Mouse (Mus musculus) intestine, embryonic 16.5 days (tissue): ENCODE data around the gene Pole. TPM values are rescaled to one million over a fixed set of nuclear protein-coding genes. Genes with fewer than 3 reads are reported as not detected.

Source experiments
- ATAC-seq: fragments of 200-750 bp; cut with Nextera tagmentation; 2 replicates; pipeline ENCODE4 v1.8.0; 2017; ENCODE audit warnings: moderate TSS enrichment, moderate library complexity
- H3K27ac ChIP-seq: fragments of 300-500 bp; sonication (generic); 2 replicates; pipeline ENCODE4 v1.5.1; 2014; ENCODE audit warnings: mild to moderate bottlenecking, low read length
- H3K27me3 ChIP-seq: fragments of 300-500 bp; sonication (generic); replicated peaks from 2 replicates; pipeline ENCODE4 v1.6.1; 2014; ENCODE audit warnings: low read length, control low read depth, mixed read lengths; ENCODE audit not compliant: control insufficient read depth, insufficient read depth
- H3K36me3 ChIP-seq: fragments of 300-500 bp; sonication (generic); 2 replicates; pipeline ENCODE4 v1.6.1; 2014; ENCODE audit warnings: low read length, control low read depth; ENCODE audit not compliant: control insufficient read depth, insufficient read depth
- H3K4me1 ChIP-seq: fragments of 300-500 bp; sonication (generic); 2 replicates; pipeline ENCODE4 v1.6.1; 2014; ENCODE audit warnings: low read length, control low read depth, mixed read lengths; ENCODE audit not compliant: control insufficient read depth, insufficient read depth
- H3K4me2 ChIP-seq: fragments of 300-500 bp; sonication (generic); 2 replicates; pipeline ENCODE4 v1.6.1; 2014; ENCODE audit warnings: low read depth, low read length, control low read depth
- H3K4me3 ChIP-seq: fragments of 300-500 bp; sonication (generic); 2 replicates; pipeline ENCODE4 v1.5.1; 2014; ENCODE audit warnings: mild to moderate bottlenecking, low read length
- H3K9ac ChIP-seq: fragments of 300-500 bp; sonication (generic); 2 replicates; pipeline ENCODE4 v1.6.1; 2014; ENCODE audit warnings: low read depth, low read length
- H3K9me3 ChIP-seq: fragments of 300-500 bp; sonication (generic); 2 replicates; pipeline ENCODE4 v1.6.1; 2016; ENCODE audit warnings: low read length, control low read depth; ENCODE audit not compliant: control insufficient read depth
- WGBS: fragments of 180-500 bp; shearing (Covaris S2); extraction: QIAGEN DNeasy Blood & Tissue Kit; methylation state at CpG from one replicate; pipeline ENCODE4 v1.1.7; 2014; 5-methylcytosine and 5-hydroxymethylcytosine counted together
- polyA plus RNA-seq: library from polyadenylated mRNA; unstranded; fragments of >200 nt; fragmentation: Nextera tagmentation; extraction: Ambion mirVana; gene quantifications from 2 replicates; pipeline ENCODE4 v1.2.1, GENCODE M21; 2015

Gene Pole
- polyA plus RNA-seq, 1 experiment from 2014 or later, result 15.7 TPM

GRCm38 (mm10) chr5:110281984-110282383 lies 4.1 kb upstream of the Pole start:
- 84% methylated on average over 2 of the region's 2 CpGs for WGBS
- Histone ChIP-seq H3K27me3 (peaks cover 2% of the 10 kb centered on the region; the same call in 1 of the 2 replicates), H3K4me3 (no peak overlapping the region), H3K36me3 (no peaks in the 10 kb centered on the region), H3K27ac (no peak overlapping the region), H3K9ac (no peak overlapping the region), H3K4me2 (no peak overlapping the region), H3K9me3 (no peaks in the 10 kb centered on the region), H3K4me1 (peaks cover 11% of the 10 kb centered on the region)
- no peak for ATAC-seq

GRCm38 (mm10) chr5:110284536-110284935 lies 1.6 kb upstream of the Pole start:
- peak overlapping the region; percentile 83; the same call in 1 of the 2 replicates for H3K4me3 ChIP-seq
- peak overlapping the region; percentile 99 for H3K4me2 ChIP-seq
- 5% methylated on average over 4 of the region's 4 CpGs for WGBS
- H3K9me3 ChIP-seq, result no peaks in the 10 kb centered on the region
- no peak for ATAC-seq
- H3K4me1 ChIP-seq, result peaks cover 13% of the 10 kb centered on the region
- H3K27ac ChIP-seq, result no peak overlapping the region
- no peak overlapping the region for H3K9ac ChIP-seq
- no peaks in the 10 kb centered on the region for H3K36me3 ChIP-seq
- H3K27me3 ChIP-seq, result peaks cover 2% of the 10 kb centered on the region; the same call in 1 of the 2 replicates

GRCm38 (mm10) chr5:110285156-110285555 lies 950 bp upstream of the Pole start:
- ATAC-seq, result no peak
- Histone ChIP-seq H3K27me3 (peaks cover 2% of the 10 kb centered on the region; the same call in 1 of the 2 replicates), H3K4me3 (peak overlapping the region; percentile 83), H3K27ac (no peak overlapping the region; the same call in 1 of the 2 replicates), H3K36me3 (no peaks in the 10 kb centered on the region), H3K9ac (peak overlapping the region; percentile 74), H3K4me2 (peak overlapping the region; percentile 99), H3K4me1 (peaks cover 13% of the 10 kb centered on the region), H3K9me3 (no peaks in the 10 kb centered on the region)
- 4% methylated on average over 15 of the region's 15 CpGs for whole genome bisulfite sequencing

GRCm38 (mm10) chr5:110286446-110287083 lies 459 bp downstream of the Pole start:
- peak overlapping the region; percentile 83 for H3K4me3 ChIP-seq

GRCm38 (mm10) chr5:110287084-110287475 lies 974 bp downstream of the Pole start:
- H3K9ac ChIP-seq, result peak overlapping the region; percentile 91
- peak overlapping the region; percentile 99 for H3K4me2 ChIP-seq
- ATAC-seq, result no peak
- H3K27me3 ChIP-seq, result peaks cover 2% of the 10 kb centered on the region; the same call in 1 of the 2 replicates
- no peaks in the 10 kb centered on the region for H3K36me3 ChIP-seq
- 64% methylated on average over 2 of the region's 2 CpGs for WGBS
- no peaks in the 10 kb centered on the region for H3K9me3 ChIP-seq
- H3K4me3 ChIP-seq, result peak overlapping the region; percentile 83
- H3K27ac ChIP-seq, result no peak overlapping the region
- H3K4me1 ChIP-seq, result peaks cover 13% of the 10 kb centered on the region

More at GRCm38 (mm10) chr5:110286446-110287083, 459 bp downstream of the Pole start:
- H3K36me3 ChIP-seq, result no peaks in the 10 kb centered on the region
- peaks cover 13% of the 10 kb centered on the region for H3K4me1 ChIP-seq
- H3K27ac ChIP-seq, result no peak overlapping the region; the same call in 1 of the 2 replicates
- peaks cover 2% of the 10 kb centered on the region; the same call in 1 of the 2 replicates for H3K27me3 ChIP-seq
- no peaks in the 10 kb centered on the region for H3K9me3 ChIP-seq
- ATAC-seq, result peak; percentile 83
- peak overlapping the region; percentile 91 for H3K9ac ChIP-seq
- peak overlapping the region; percentile 99 for H3K4me2 ChIP-seq
- WGBS, result 1% methylated on average over 28 of the region's 31 CpGs

- no peak overlapping the region for H3K4me3 ChIP-seq
- no peaks in the 10 kb centered on the region for H3K9me3 ChIP-seq
- no peaks in the 10 kb centered on the region for H3K27me3 ChIP-seq
- peaks cover 3% of the 10 kb centered on the region for H3K4me1 ChIP-seq
- H3K27ac ChIP-seq, result no peak overlapping the region
- no peak overlapping the region for H3K4me2 ChIP-seq
- H3K9ac ChIP-seq, result no peak overlapping the region
- WGBS, result 100% methylated on average over 1 of the region's 1 CpGs
- ATAC-seq, result no peak
- H3K36me3 ChIP-seq, result no peaks in the 10 kb centered on the region
Measured at GRCm38 (mm10) chr5:110291649-110292048, 5.5 kb downstream of the Pole start.

- no peak overlapping the region for H3K4me3 ChIP-seq
- H3K4me1 ChIP-seq, result no peaks in the 10 kb centered on the region
- no peak overlapping the region for H3K4me2 ChIP-seq
- no peak overlapping the region for H3K27ac ChIP-seq
- H3K9me3 ChIP-seq, result no peaks in the 10 kb centered on the region
- 92% methylated on average over 1 of the region's 1 CpGs for WGBS
- H3K36me3 ChIP-seq, result peaks cover 6% of the 10 kb centered on the region
- H3K9ac ChIP-seq, result no peak overlapping the region
- H3K27me3 ChIP-seq, result no peaks in the 10 kb centered on the region
- ATAC-seq, result no peak
Measured at GRCm38 (mm10) chr5:110296637-110297036, 10.5 kb downstream of the Pole start.

GRCm38 (mm10) chr5:110300591-110300990 lies 14.5 kb downstream of the Pole start:
- no peak overlapping the region for H3K4me3 ChIP-seq
- ATAC-seq, result no peak
- H3K27me3 ChIP-seq, result no peaks in the 10 kb centered on the region
- H3K27ac ChIP-seq, result no peak overlapping the region
- no peak overlapping the region for H3K4me2 ChIP-seq
- no peaks in the 10 kb centered on the region for H3K9me3 ChIP-seq
- peaks cover 6% of the 10 kb centered on the region for H3K36me3 ChIP-seq
- no peak overlapping the region for H3K9ac ChIP-seq
- 86% methylated on average over 2 of the region's 2 CpGs for WGBS
- H3K4me1 ChIP-seq, result no peaks in the 10 kb centered on the region

GRCm38 (mm10) chr5:110308861-110309260 lies 22.8 kb downstream of the Pole start:
- H3K36me3 ChIP-seq, result no peaks in the 10 kb centered on the region
- WGBS, result 91% methylated on average over 7 of the region's 7 CpGs
- no peak for ATAC-seq

More at GRCm38 (mm10) chr5:110308861-110309260, 22.8 kb downstream of the Pole start:
- no peak overlapping the region for H3K27ac ChIP-seq
- no peak overlapping the region for H3K4me2 ChIP-seq
- no peak overlapping the region for H3K4me3 ChIP-seq
- H3K27me3 ChIP-seq, result no peaks in the 10 kb centered on the region
- no peak overlapping the region for H3K9ac ChIP-seq
- H3K4me1 ChIP-seq, result no peaks in the 10 kb centered on the region
- H3K9me3 ChIP-seq, result no peaks in the 10 kb centered on the region
